Mouse (Mus musculus) embryonic facial prominence, embryonic 12.5 days (tissue): Measurements from ENCODE around the gene Uhrf1bp1. TPM values are rescaled to one million over a fixed set of nuclear protein-coding genes. Genes with fewer than 3 reads are reported as not detected.

ENCODE experiments used
- ATAC-seq: fragments of 200-750 bp; cut with Nextera tagmentation; 2 replicates; pipeline ENCODE4 v1.8.0; 2017; ENCODE audit not compliant: insufficient number of reproducible peaks, insufficient read depth, low FRiP score, low TSS enrichment
- H3K27ac ChIP-seq: fragments of 300-500 bp; sonication (generic); 2 replicates; pipeline ENCODE4 v1.5.1; 2016; ENCODE audit warnings: mild to moderate bottlenecking
- H3K27me3 ChIP-seq: fragments of 300-500 bp; sonication (generic); 2 replicates; pipeline ENCODE4 v1.6.1; 2016; ENCODE audit warnings: mild to moderate bottlenecking, moderate library complexity
- H3K36me3 ChIP-seq: fragments of 300-500 bp; sonication (generic); 2 replicates; pipeline ENCODE4 v1.6.1; 2016; ENCODE audit warnings: mild to moderate bottlenecking
- H3K4me1 ChIP-seq: fragments of 300-500 bp; sonication (generic); 2 replicates; pipeline ENCODE4 v1.6.1; 2016
- H3K4me2 ChIP-seq: fragments of 300-500 bp; sonication (generic); replicated peaks from 2 replicates; pipeline ENCODE4 v1.6.1; 2016; ENCODE audit warnings: mild to moderate bottlenecking, moderate library complexity
- H3K4me3 ChIP-seq: fragments of 300-500 bp; sonication (generic); 2 replicates; pipeline ENCODE4 v1.5.1; 2016; ENCODE audit warnings: mild to moderate bottlenecking
- H3K9ac ChIP-seq: fragments of 300-500 bp; sonication (generic); 2 replicates; pipeline ENCODE4 v1.6.1; 2016; ENCODE audit warnings: mild to moderate bottlenecking, moderate library complexity
- H3K9me3 ChIP-seq: fragments of 300-500 bp; sonication (generic); 2 replicates; pipeline ENCODE4 v1.6.1; 2016; ENCODE audit warnings: mild to moderate bottlenecking, moderate library complexity
- WGBS: fragments of 180-500 bp; shearing (Covaris S2); methylation state at CpG from one replicate; pipeline ENCODE4 v1.1.7; 2016; 5-methylcytosine and 5-hydroxymethylcytosine counted together
- polyA plus RNA-seq: library from polyadenylated mRNA; unstranded; fragments of >200 nt; fragmentation: Nextera tagmentation; extraction: Ambion mirVana; gene quantifications from 2 replicates; pipeline ENCODE4 v1.2.1, GENCODE M21; 2016

Gene Uhrf1bp1
- polyA plus RNA-seq, 1 experiment from 2014 or later = 10.1 TPM

DNA sequence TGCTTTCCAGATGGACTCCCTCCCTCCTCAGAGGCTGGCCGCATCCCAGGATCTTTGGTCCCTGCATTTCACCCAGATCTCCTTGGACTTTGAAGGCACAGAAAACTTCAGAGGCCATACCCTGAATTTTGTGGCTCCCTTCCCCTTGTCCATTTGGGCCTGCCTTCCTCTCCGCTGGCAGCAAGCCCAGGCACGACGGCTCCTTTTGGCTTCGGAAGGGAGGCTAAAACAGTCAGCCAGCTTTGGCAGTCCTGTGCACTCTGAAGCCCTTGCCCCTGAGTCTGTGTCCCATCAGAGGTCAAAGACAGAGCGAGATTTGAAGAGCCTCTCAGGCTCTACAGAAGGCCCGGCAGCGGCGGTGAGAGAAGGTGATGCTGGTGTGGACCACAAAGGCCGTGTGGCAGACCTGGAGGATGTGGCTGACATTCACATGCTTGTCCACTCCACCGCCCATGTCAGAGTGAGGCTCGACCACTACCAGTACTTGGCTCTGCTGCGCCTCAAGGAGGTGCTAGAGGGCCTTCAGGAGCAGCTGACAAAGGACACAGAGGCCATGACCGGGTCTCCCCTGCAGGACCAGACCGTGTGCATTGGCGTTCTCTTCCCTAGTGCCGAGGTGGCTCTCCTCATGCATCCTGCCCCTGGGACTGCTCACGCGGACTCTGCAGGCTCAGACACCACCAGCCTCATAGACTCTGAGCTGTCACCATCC, 30.4 kb downstream of the Uhrf1bp1 start:
- Histone ChIP-seq H3K9ac (no peak overlapping the region), H3K4me2 (no peak overlapping the region), H3K27me3 (no peaks in the 10 kb centered on the region), H3K4me1 (no peaks in the 10 kb centered on the region), H3K36me3 (peaks cover 78% of the 10 kb centered on the region), H3K27ac (no peak overlapping the region), H3K9me3 (no peaks in the 10 kb centered on the region), H3K4me3 (no peak overlapping the region)
- no peak for ATAC-seq
- 87% methylated on average over 19 of the region's 19 CpGs for WGBS

DNA sequence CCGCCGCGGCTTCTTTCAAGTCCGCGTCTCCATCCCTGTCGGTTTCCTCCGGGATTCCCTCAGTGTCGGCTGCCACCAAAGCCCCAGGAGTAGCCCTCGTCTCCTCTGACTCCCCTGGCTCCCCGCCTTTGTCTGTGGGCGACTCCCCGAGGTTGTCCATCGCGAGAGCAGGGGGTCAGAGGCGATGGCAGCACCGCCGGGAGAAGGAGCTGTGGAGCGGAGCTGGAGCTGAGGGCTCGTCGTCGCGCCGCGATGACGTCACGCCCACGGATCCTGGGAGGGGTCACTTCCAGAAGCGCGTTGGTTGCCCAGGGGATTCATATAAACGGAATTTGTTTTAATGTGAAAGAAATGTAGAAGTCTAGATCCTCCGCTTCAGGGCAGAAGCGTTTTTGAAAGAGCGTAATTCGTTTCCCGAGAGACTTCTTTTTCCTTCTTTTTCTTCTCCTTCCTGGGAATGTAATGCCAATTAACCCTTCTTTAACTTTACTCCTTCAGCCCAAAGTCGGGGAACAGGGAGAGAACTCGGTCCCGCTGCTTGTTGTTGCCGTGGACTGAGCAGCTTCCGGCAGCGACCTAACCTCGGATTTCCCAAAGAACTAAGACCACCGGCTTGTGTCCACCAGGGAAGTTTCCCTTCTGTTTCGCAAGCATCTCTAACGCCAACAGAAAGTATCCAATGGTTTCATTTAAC, 51.4 kb downstream of the Uhrf1bp1 start:
- H3K27ac ChIP-seq = peak overlapping the region; percentile 86; the same call in 1 of the 2 replicates
- H3K36me3 ChIP-seq = peaks cover 18% of the 10 kb centered on the region
- peak overlapping the region; percentile 89 for H3K9ac ChIP-seq
- H3K27me3 ChIP-seq = no peaks in the 10 kb centered on the region
- under 1% methylated on average over 45 of the region's 45 CpGs for WGBS
- no peak for ATAC-seq
- H3K4me1 ChIP-seq = peaks cover 20% of the 10 kb centered on the region
- no peaks in the 10 kb centered on the region for H3K9me3 ChIP-seq
- H3K4me2 ChIP-seq = peak overlapping the region; percentile 86
- H3K4me3 ChIP-seq = peak overlapping the region; percentile 96

DNA sequence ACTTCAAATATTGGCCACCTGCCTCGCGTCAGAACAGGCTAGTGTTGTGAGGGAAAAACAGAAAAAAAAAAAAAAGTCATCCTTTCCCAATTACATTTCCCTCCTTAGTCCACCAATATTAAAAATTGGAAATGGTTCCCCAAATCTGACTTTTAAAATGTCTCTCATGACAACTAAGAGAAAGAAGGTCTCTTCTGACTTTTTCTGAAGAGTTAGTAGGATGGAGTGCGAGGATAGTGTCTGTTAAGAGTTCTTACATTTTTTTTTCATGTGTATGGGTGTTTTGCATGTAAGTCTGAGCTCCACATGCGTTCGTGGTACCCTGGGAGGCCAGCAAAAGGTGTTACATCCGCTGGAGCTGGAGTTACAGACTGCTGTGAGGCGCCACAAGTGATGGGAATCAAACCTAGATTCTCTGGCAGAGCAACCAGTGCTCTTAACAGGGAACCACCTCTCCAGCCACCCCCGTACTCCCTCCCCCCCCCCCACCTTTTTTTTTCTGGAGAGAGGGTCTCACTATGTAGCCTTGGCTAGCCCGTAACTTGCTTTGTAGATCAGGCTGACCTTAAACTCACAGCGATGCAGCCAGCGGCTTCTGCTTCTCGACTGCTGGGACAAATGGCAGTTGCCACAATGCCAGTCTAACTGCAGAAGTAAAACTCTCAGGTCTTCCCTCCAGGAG, 52.1 kb downstream of the Uhrf1bp1 start:
- WGBS = 1% methylated on average over 12 of the region's 12 CpGs
- ATAC-seq = no peak
- H3K4me1 ChIP-seq = peaks cover 20% of the 10 kb centered on the region

DNA sequence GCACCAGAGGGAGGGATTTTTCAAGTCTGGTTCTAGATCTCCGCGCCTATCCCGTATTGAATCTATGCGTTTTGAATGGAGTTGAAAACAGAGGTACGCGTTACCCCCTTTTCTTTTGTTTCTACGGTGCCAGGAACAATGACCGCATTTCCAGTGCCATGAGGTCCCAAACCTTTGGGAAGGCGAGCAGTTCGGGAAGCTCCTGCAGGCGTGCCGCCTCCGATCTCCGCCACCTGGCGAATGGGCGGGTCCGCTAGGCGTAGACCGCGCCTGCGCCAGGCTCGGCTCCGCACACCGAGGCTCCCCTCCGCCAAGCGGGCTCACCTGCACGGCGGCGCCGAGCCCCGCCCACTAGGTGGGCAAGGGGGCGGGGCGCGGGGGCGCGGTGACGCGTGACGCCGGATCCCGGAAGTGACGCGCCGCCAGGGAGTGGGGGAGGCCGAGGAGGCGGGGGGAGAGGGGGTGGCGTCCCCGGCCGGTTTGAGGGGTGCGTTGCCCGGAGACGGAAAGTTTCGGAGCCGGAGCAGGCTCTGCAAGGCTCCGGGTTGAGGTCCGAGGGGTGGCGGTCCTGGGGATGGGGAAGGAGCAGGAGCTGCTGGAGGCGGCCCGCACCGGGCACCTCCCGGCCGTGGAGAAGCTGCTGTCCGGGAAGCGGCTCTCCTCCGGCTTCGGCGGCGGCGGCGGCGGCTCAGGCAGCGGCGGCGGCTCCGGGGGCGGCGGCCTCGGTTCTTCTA, 52.8 kb downstream of the Uhrf1bp1 start, which contains the start of gene Anks1:
Gene Anks1 (plus strand): TSS at position 419 of the 734 bp plus-strand sequence.
- Histone ChIP-seq H3K4me3 (peak within 1 kb of the TSS; percentile 96), H3K9me3 (no peaks in the 10 kb centered on the region), H3K36me3 (peaks cover 6% of the 10 kb centered on the region; the same call in 1 of the 2 replicates), H3K4me1 (peaks cover 20% of the 10 kb centered on the region), H3K27me3 (no peaks in the 10 kb centered on the region), H3K9ac (peak within 1 kb of the TSS; percentile 82), H3K27ac (peak within 1 kb of the TSS; percentile 86), H3K4me2 (peak within 1 kb of the TSS; percentile 86)
- ATAC-seq = peak; percentile 84
- under 1% methylated on average over 74 of the region's 78 CpGs for WGBS

More for the DNA sequence above, 52.1 kb downstream of the Uhrf1bp1 start:
- Histone ChIP-seq H3K9me3 (no peaks in the 10 kb centered on the region), H3K4me2 (peak overlapping the region; percentile 86), H3K36me3 (peaks cover 11% of the 10 kb centered on the region), H3K4me3 (peak overlapping the region; percentile 96), H3K27ac (peak overlapping the region; percentile 86), H3K9ac (peak overlapping the region; percentile 89), H3K27me3 (no peaks in the 10 kb centered on the region)

DNA sequence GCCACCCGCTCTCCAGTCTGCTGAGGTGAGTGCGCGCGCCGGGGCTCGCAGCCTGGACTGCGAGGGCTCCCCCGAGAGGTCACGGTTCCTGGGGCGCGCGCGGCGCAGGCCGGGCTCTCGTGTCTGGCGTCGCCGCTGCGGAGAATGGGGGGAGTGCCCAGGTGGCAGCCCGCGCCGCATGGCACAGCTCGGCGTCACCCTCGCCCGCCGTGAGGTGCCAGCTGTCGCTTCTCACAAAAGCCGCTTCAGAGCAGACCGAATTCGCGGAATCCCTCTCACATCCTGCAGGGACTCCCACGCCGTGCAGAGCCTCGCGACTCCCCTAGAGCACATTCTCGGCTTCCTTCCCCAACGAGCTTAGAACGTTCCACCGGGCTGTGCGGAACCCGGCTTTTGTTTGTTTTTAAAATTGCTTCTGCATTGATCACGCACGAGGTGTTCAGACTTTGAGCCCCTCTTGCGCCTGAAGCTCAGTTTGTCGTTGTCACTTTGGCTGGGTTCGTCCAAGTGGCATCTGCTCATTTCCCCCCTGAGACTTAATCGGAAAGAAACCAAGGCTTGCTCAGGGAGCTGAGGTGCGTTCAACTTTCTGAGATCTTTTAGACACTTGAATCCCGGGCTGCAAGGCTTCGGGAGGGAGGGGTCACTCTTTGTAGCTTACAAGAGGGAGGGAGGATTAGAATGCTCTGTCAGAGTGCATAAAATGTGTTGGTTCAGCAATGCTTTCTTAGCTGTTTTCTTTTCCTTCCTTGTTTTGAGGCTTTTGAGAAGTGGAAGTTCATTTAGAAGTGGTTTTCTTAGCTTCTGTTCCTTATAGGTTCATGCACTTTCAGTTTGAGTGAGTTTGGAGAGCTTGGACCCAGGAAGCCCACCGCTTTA, 53.6 kb downstream of the Uhrf1bp1 start, which contains the start of gene Taf11:
Gene Taf11 (minus strand): TSS at position 223 of the 879 bp plus-strand sequence.
- H3K4me1 ChIP-seq = peaks cover 20% of the 10 kb centered on the region
- no peaks in the 10 kb centered on the region for H3K27me3 ChIP-seq
- H3K36me3 ChIP-seq = peaks cover 1% of the 10 kb centered on the region; the same call in 1 of the 2 replicates
- peak; percentile 32; the same call in 1 of the 2 replicates for ATAC-seq
- H3K9ac ChIP-seq = peak within 1 kb of the TSS; percentile 82
- H3K9me3 ChIP-seq = no peaks in the 10 kb centered on the region
- WGBS = 2% methylated on average over 53 of the region's 53 CpGs
- H3K4me3 ChIP-seq = peak within 1 kb of the TSS; percentile 96
- peak within 1 kb of the TSS; percentile 86 for H3K4me2 ChIP-seq
- H3K27ac ChIP-seq = peak within 1 kb of the TSS; percentile 86

DNA sequence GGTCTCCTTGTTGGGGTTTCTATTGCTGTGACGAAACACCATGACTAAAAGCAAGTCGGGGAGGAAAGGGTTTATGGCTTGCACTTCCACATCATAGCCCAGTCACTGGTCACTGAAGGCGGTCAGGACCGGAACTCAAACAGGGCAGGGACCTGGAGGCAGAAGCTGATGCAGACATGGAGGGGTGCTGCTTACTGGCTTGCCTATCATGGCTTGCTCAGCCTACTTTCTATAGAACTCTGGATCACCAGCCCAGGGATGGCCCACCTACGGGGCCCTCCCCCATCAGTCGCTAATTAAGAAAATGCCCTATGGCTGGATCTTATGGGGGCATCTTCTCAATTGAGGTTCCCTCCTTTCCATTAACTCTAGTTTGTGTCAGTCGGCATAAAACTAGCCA, 55.1 kb downstream of the Uhrf1bp1 start:
- Histone ChIP-seq H3K4me1 (peaks cover 19% of the 10 kb centered on the region), H3K4me3 (no peak overlapping the region), H3K27me3 (no peaks in the 10 kb centered on the region), H3K9me3 (no peaks in the 10 kb centered on the region), H3K4me2 (no peak overlapping the region), H3K36me3 (no peaks in the 10 kb centered on the region), H3K27ac (no peak overlapping the region), H3K9ac (no peak overlapping the region)
- no peak for ATAC-seq
- WGBS = 90% methylated on average over 7 of the region's 7 CpGs

DNA sequence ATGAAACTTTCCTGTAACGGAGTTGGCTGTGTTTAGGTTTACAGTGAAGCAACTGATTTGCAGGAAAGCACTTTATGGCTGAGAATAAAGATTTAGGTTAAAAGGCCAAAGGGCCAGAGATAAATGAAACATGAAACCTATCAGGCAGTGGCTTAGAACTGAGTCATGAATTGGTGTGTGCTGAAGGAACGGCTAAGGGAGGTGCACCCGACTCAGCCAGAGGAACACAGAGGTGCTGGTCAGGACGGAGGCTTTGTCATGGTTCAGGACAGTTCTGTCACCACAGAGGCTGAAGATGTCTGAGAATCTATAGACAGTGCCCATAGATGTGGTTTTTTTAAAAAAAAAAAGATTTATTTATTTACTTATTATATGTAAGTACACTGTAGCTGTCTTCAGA, 58.5 kb downstream of the Uhrf1bp1 start:
- no peak for ATAC-seq
- H3K27ac ChIP-seq = no peak overlapping the region
- no peak overlapping the region for H3K4me3 ChIP-seq
- peaks cover 13% of the 10 kb centered on the region; the same call in 1 of the 2 replicates for H3K4me1 ChIP-seq
- no peaks in the 10 kb centered on the region for H3K36me3 ChIP-seq
- H3K4me2 ChIP-seq = no peak overlapping the region
- H3K9ac ChIP-seq = no peak overlapping the region
- H3K9me3 ChIP-seq = no peaks in the 10 kb centered on the region
- 85% methylated on average over 4 of the region's 4 CpGs for WGBS
- no peaks in the 10 kb centered on the region for H3K27me3 ChIP-seq

DNA sequence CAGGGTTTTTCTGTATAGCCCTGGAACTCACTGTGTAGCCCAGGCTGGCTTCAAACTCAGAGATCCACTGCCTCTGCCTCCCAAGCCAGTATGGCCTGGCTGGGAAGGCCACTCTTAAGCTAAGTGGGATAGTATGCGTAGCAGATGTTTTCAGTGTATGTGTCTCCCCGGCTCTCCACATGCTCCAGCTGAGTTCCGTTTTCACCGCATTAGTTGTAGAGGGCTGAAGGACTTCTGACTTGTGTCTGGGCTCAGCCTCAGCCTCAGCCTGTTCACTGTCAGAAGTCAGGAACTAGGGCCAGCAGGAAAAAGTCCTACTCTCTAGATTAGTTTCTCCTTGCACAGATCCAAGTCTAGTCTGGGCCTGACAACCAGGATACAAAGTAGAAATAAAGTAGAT, 60.1 kb downstream of the Uhrf1bp1 start:
- Histone ChIP-seq H3K27me3 (no peaks in the 10 kb centered on the region), H3K4me2 (no peak overlapping the region), H3K9ac (no peak overlapping the region), H3K27ac (no peak overlapping the region), H3K9me3 (no peaks in the 10 kb centered on the region), H3K4me1 (peaks cover 3% of the 10 kb centered on the region; the same call in 1 of the 2 replicates), H3K36me3 (no peaks in the 10 kb centered on the region), H3K4me3 (no peak overlapping the region)
- WGBS = 56% methylated on average over 4 of the region's 4 CpGs
- ATAC-seq = no peak

DNA sequence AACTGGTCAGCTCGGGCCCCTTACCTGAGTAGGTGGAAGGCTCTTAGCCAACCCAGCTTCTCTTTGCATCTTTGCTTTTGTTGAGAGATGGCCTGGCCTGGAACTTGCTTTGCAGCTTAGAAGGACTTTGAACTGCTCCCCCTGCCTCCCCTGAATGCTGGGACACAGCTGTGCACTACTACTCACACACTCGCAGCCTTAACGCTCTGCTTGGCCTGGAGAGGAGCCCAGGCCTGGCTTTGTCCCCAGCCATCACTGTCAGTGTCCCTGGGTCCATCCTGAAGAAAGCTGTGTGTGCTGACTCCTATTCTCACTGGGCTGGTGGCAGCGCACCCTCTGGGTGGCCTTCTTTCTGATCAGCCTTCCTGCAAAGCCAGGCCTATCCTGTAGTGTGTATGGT, 64.4 kb downstream of the Uhrf1bp1 start:
- no peak for ATAC-seq
- 89% methylated on average over 4 of the region's 4 CpGs for WGBS
- H3K4me3 ChIP-seq = no peak overlapping the region
- H3K9me3 ChIP-seq = no peaks in the 10 kb centered on the region
- no peaks in the 10 kb centered on the region for H3K27me3 ChIP-seq
- H3K4me2 ChIP-seq = no peak overlapping the region
- no peak overlapping the region for H3K9ac ChIP-seq
- H3K27ac ChIP-seq = no peak overlapping the region
- H3K36me3 ChIP-seq = no peaks in the 10 kb centered on the region
- peaks cover 3% of the 10 kb centered on the region; the same call in 1 of the 2 replicates for H3K4me1 ChIP-seq

DNA sequence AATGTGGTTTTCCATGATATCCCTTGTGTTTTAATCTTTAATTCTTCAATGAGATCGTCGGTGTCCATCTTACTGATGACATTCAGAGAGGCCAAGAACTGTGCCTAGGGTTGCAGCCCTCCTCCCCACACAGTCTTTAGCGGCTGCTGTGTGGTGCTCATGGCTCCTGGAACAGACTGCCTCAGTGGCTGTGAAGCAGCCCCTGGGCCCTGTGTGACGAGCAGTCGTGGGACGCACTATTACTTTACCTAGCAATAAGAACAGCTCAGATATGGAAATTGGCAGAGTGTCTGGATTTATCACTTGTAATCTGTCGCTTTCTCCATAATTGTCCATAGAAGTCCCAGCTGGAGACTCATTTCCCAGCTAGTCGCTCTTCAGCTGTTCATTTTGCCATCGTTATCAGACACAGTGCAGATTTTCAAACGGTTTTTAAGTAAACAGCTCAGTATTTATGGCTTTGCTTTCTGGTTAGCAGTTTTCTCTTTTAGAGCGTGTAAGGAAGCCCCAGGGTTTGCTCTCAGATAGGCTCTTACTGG, 66.0 kb downstream of the Uhrf1bp1 start:
- WGBS = 89% methylated on average over 11 of the region's 11 CpGs
- H3K27me3 ChIP-seq = no peaks in the 10 kb centered on the region
- H3K9ac ChIP-seq = no peak overlapping the region
- H3K27ac ChIP-seq = no peak overlapping the region
- ATAC-seq = no peak
- no peak overlapping the region for H3K4me2 ChIP-seq
- H3K4me3 ChIP-seq = no peak overlapping the region
- no peaks in the 10 kb centered on the region for H3K9me3 ChIP-seq
- no peaks in the 10 kb centered on the region for H3K36me3 ChIP-seq
- no peaks in the 10 kb centered on the region; the same call in 1 of the 2 replicates for H3K4me1 ChIP-seq
